Mouse (Mus musculus): ENCODE results near the gene Pygb.

Pygb gene

DNA sequence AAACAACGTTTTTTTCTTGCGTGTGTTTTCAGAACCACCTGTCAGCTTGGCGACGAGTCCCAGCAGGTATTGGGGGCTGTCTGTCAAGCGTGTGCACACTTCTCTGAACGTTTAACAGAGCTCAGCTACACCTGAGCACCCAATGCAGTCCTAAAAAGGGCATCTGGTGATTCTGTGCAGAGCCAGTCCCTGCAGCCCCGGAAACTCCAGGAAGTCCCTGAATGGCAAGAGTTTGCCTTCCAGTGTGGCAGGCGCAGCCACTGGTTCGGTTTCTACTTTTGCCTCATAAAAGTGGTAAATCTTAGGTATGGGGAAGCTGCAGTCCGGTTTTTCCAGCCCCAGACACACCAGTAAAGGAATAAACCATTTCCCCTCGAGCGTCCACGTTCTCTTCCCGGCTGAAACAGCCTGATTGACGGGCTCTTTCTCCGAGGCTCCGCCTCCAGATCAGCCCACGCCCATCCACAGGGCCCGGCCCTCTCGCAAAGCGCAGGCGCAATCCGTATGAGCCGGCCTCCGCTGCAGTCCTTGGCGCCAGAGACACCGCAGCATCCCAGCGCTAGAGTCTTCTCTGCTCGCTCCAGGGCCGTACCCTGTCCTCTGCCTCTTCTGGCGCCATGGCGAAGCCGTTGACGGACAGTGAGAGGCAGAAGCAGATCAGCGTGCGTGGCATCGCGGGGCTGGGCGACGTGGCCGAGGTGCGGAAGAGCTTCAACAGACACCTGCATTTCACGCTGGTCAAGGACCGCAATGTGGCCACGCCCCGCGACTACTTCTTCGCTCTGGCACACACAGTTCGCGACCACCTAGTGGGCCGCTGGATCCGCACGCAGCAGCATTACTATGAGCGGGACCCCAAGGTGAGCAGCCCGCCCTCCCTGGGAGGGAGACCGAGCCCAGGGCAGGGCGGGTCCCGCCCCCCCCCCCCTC lies at the start of gene Pygb:
Pygb (plus strand) TSS at position 485 of the 930 bp plus-strand sequence.
- in situ Hi-C loops (cut with MboI; ENCODE audit: low pct_unique_long_range_greater_than_20kb in 1 of 2, low sequenced_read_pairs in 2 of 2, unreplicated experiment in 1 of 2), result no loop called here

DNA sequence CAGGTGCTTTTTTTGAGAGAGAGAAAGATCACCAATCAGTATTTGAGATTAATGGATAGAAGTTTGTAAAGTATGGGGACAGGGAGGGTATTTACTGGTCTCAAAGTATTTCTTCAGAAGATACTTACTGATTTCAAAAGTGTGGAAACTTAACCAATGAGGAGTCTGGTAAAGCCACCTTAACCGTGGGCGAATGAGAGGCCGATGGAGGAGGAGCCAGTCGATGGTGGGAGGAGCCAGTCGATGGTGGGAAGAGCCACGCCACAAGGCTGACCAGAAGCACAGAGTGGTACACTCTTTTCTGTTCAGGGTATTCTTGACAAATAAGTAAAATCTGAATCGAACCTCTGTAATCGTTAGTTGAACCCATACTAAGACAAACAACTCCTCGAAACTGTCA lies 48.7 kb upstream of the Pygb start:
- in situ Hi-C loops (cut with MboI; ENCODE audit: low pct_unique_long_range_greater_than_20kb in 1 of 2, low sequenced_read_pairs in 2 of 2, unreplicated experiment in 1 of 2), result no loop called here

DNA sequence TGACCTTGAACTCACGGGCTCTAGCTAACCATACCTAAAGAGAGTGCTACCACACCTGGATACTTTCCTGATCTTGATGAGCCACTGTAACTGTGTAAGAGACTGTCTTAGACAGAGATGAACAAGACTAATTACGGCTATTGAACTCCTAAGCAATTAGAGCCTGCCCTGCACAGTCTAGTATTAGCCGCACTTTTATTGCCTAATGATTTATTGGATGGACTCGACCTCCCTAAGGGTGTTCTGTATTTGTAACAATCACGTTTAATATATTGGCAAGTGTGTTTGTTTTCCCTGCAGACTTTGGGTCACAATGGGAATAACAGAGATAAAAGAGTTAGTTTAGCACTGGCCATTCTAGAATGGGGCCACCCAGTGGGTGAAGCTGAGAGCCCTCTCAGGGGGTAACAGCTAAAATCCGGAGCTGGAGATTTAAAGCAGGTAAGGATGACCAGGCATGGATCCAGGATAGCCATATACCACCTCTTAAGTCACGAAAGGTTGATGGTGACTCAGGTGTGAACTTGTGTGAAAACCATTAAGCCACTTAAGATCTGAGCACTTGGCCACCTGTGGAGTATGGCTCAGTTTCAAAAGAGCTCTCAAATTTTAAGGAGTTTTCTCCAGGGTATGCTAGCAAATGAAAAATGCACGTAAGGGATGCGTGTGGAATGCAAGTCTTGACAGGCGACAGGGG lies 46.2 kb upstream of the Pygb start:
- in situ Hi-C loops (cut with MboI; ENCODE audit: low pct_unique_long_range_greater_than_20kb in 1 of 2, low sequenced_read_pairs in 2 of 2, unreplicated experiment in 1 of 2), result no loop called here

DNA sequence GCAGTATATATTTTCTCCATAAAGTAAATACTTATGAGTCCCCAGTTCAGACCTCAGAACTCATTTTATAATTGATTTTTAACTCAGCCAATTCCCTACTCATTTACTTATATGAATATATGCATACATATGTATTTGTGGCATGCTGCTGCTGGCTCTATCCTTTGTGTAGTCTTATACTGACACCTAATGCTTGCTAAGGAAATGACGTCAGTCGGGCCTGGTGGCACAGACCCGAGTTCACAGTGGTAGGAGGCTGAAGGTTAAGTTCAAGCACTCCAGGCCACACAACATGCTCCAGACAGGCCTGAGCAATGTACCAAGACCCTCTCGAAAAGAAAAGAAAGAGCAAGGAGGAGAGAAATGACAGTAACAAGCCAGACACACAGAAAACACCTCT lies 45.1 kb upstream of the Pygb start:
- in situ Hi-C loops (cut with MboI; ENCODE audit: low pct_unique_long_range_greater_than_20kb in 1 of 2, low sequenced_read_pairs in 2 of 2, unreplicated experiment in 1 of 2), result no loop called here

DNA sequence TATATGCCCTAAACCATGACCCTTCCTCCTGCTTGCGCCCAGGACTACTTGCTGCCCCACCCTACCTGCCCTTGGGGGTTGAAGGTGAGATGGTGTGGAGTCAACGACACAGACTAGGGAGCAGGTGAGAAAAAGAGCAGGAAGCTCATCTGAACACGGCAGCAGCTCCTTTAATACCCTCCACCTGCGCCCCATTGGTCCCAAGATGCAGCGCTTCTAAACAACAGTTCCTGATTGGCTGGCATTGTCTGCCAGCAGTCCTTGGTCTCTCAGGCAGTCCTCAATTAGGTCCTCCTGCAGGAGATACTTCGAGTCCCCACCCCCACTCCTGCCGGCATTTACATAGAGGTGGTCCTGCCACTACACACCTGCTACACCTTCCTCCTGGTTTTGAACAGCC lies 41.5 kb upstream of the Pygb start:
- in situ Hi-C loops (cut with MboI; ENCODE audit: low pct_unique_long_range_greater_than_20kb in 1 of 2, low sequenced_read_pairs in 2 of 2, unreplicated experiment in 1 of 2), result loop anchor here (5.0 kb wide), 2 partner anchors 68 to 138 kb away; partner anchors contain the start of gene Apmap (in 1 of the 2)

DNA sequence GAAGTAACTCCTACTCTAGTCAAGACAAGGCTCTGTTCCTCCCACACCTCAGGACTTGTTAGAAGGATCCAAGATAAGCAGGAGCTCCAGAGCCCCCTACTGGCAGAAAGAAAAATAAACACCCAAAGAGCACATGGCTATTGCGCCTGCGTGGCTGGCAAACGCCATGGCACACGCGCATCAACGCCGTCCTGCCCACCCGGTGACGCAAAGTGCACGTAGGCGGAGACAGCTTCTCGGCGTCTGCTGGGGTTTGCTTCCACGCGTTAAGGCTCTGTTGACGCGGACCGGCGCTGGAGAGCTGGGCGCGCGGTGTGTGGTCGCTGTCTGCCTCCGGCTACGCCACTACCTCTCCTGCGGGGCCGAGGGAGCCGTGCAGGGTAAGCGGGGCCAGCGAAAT lies 37.7 kb upstream of the Pygb start, which contains the start of gene Entpd6:
Entpd6 (plus strand) TSS at position 189 of the 400 bp plus-strand sequence.
- in situ Hi-C loops (cut with MboI; ENCODE audit: low pct_unique_long_range_greater_than_20kb in 1 of 2, low sequenced_read_pairs in 2 of 2, unreplicated experiment in 1 of 2), result loop anchor here (5.0 kb wide), 2 partner anchors 72 to 142 kb away; partner anchors contain the start of gene Apmap (in 1 of the 2)

DNA sequence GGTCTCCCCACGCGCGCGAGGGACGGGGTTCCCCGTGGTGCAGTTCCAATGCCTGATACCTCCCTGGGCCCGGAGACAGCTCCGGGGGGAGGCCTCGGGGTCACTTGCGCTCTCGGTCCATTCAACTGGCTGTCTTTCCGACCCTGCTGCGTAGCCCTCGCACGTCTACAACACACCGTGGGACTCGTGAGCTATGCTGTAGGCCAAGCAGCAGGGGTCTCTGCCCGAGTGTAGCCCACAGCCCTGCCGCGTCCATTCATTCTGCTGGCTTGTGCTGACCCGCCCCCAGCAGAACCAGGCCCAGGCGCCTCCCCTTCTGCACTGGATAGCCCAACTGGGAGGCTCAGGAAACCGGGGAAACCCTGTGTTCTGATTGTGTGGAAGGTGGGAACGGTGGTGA lies 37.3 kb upstream of the Pygb start:
- in situ Hi-C loops (cut with MboI; ENCODE audit: low pct_unique_long_range_greater_than_20kb in 1 of 2, low sequenced_read_pairs in 2 of 2, unreplicated experiment in 1 of 2), result loop anchor here (5.0 kb wide), 2 partner anchors 72 to 142 kb away; partner anchors contain the start of gene Apmap (in 1 of the 2)

DNA sequence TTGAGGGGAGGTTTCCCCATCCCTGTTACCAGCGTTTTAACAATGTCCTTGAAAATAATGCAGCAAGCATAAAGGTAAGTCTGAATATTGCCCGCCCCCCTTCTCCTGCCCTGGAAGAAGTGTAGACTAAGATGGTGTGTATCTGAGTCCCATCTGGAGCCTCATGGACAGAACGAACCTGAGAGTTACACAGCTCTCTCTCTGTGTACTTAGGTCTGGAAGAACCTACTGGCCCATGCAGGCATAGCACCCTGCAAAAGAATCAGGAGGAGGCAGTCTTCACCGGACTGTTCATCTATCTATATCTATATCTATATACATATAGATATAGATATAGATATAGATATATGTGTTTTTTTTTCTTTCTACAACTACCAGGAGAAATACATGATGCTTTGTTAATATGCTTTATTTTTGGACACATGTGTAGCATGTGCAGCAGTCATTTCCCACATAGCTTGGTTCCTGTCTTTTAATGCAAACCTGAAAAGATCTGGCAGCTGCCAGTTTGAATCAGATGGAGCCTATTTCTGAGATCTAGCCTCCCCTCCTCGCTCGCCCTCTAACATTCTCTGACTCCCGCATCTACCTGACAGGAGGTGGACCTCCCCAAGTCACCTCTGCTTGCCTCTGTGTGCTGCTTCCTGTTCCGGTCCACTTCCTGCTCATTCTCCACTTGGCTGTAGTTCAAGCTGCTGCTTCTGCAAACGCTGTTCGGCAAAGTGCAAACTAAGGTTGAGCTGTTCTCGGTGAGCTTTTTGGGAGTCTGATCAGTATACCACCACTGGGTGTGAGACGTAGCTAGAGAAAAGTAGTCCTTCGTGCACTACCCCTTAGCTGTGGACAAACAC lies 36.2 kb upstream of the Pygb start:
- in situ Hi-C loops (cut with MboI; ENCODE audit: low pct_unique_long_range_greater_than_20kb in 1 of 2, low sequenced_read_pairs in 2 of 2, unreplicated experiment in 1 of 2), result no loop called here

DNA sequence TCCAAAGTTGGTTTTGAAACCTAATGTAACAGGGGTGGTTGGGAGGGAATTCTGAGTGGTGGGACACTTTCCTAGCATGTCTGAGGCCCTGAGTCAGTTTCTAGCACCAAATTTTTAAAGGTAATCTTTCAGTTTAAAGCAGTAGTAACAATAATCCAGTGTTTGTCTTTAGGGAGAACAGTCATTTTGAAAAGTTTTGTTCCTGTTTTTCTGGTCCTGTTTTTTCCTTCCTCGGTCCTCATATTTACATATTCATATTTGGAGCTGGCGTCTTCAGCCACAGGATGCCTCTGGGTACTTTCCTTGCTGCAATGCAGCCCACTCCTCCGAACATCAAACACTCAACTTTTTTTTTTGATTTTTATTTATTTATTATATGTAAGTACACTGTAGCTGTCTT lies 31.5 kb upstream of the Pygb start:
- in situ Hi-C loops (cut with MboI; ENCODE audit: low pct_unique_long_range_greater_than_20kb in 1 of 2, low sequenced_read_pairs in 2 of 2, unreplicated experiment in 1 of 2), result no loop called here

DNA sequence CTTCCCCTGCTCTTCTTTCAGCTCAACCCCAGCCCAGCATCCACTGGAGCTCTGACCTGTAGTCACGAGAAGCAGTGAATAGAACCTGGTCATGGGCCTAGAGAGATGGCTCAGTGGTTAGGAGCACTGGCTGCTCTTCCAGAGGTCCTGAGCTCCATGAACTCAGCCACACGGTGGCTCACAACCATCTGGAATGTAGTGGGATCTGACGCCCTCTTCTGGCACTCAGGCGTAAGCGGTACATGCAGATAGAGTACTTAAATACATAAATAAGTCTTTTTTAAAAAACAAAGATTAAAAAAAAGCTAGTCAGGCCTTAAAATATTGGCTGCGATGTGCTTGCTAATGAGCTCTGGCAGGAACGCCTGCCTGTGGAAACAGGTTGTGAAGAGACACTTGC lies 25.1 kb upstream of the Pygb start:
- in situ Hi-C loops (cut with MboI; ENCODE audit: low pct_unique_long_range_greater_than_20kb in 1 of 2, low sequenced_read_pairs in 2 of 2, unreplicated experiment in 1 of 2), result no loop called here

DNA sequence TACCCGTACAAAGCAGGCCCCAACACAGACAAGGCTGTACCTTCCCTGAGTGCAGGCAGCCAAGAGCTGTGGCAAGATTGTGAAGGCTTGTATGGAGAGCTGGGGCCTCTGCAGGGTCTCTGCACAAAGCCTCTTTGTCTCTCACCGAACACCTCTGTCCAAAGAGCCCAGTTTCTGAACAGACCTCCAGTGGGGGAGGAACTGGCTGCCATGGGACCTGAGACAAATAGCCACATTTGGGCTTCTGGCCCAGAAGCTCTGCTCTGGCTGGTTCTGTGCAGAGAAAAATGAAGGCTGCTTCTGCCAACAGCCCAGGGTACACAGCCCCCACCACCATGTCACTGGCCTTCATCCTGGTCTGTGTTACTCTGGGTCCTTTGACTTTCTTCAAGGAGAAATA lies 20.9 kb upstream of the Pygb start:
- in situ Hi-C loops (cut with MboI; ENCODE audit: low pct_unique_long_range_greater_than_20kb in 1 of 2, low sequenced_read_pairs in 2 of 2, unreplicated experiment in 1 of 2), result no loop called here

DNA sequence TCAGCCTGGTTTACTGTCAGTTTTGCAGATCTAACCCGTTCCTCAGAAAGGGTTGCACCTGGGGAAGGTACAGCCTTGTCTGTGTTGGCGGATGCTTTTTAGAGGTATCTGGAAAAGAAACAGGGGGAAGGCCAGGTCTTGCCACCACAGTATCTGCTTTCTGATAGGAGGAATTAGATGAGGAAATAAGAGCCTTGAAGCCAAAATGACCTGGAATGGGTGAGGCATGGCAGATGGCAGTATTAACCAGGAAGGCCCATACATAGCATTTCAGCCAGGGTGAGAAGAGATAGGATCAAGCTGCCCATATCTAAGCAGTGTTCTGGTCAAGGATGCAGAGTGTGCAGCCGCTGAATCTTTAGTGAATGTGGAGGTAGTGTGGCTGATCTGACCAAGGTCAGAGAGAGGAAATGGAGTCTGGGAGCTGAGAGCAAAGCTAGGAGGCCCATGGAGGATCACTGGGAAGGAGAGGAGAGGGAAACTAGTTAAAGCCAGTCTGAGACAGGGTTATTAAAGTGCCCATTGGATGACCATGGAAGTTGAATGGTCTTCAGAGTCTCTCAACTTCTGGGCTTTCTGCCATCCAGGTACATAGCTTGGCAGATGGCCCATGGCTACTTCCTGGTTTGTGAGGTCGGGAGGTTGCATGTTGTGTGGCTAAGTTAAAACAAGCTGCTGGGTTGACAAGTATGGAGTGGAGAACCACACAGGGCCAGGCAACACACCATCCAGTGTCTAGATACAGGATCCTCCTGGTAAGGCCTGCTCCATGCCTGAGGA lies 20.3 kb upstream of the Pygb start:
- in situ Hi-C loops (cut with MboI; ENCODE audit: low pct_unique_long_range_greater_than_20kb in 1 of 2, low sequenced_read_pairs in 2 of 2, unreplicated experiment in 1 of 2), result no loop called here

DNA sequence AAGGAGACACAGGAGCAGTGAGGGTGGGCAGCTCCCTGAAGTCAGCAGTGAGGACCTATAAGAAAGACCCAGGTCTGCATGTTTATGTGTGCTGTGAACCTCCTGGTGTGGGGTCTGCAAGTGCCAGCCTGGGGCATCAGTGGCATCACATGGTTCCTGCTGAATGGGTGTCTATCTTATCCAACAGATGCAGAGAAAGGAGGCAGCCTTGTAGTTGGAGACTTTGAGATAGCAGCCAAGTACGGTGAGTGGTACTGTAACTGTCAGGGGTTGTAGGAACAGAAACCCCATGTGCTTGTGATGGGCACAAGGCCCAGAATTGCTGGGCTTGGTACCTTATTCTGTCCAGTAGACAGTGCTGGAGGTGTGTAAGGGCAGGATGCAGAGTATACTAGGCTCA lies 17.9 kb upstream of the Pygb start:
- in situ Hi-C loops (cut with MboI; ENCODE audit: low pct_unique_long_range_greater_than_20kb in 1 of 2, low sequenced_read_pairs in 2 of 2, unreplicated experiment in 1 of 2), result no loop called here

DNA sequence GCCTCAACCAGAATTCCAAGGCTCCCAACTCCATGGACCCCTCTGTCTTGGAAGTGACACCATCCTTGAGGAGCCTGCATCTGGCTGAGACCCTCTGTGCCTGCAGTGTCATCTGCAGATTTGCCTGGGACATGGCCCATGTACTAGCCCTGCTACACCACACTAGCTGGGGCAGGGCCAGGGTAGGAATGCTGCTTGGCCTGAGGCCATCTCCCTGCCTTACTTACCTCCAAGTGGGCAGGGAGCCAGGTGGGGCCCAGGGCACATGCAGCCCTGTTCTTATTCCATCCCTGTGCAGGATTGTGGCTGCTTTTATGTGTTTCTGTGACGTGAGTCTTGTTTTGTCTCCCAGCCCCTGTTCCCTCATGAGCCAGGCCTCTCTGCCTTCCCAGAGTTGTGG lies 15.8 kb upstream of the Pygb start:
- in situ Hi-C loops (cut with MboI; ENCODE audit: low pct_unique_long_range_greater_than_20kb in 1 of 2, low sequenced_read_pairs in 2 of 2, unreplicated experiment in 1 of 2), result no loop called here

DNA sequence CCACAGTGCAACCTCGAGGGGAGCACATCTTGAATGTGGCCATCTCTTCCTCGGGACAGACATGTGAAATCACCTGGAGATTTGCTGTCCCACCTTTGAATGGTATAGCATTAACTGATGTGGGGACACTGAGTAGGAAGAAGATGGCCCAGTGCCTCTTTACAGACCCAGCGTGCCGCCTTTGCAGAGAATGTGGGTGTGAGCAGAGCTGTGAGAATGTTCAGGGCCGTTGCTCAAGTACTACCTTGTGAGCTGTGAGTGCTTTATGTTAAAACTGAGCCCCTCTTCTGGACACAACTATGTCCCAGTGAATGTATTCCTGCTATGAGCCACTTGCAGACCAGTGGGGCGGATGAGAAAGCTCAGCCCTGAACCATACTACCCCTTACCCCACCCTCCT lies 15.4 kb upstream of the Pygb start:
- in situ Hi-C loops (cut with MboI; ENCODE audit: low pct_unique_long_range_greater_than_20kb in 1 of 2, low sequenced_read_pairs in 2 of 2, unreplicated experiment in 1 of 2), result no loop called here

DNA sequence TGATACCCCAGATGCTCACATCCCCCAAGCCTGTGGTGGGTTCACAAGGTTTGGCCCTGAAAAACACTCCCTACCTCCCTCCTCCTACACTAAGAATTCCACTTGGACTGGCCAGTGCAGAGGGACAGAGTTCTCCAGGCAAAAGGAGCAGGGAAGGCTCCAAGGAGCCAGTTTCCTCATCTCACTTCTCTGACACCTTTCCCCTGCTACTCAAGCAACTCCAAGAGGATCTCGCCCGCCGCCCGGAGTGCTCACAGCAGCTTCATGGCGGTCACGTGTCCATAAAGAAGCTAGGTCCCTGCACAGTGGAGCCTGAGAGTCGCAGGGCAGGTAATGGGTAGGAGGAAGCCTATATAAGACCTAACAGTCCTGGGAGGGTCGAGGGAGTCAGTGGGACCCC lies 14.5 kb upstream of the Pygb start:
- in situ Hi-C loops (cut with MboI; ENCODE audit: low pct_unique_long_range_greater_than_20kb in 1 of 2, low sequenced_read_pairs in 2 of 2, unreplicated experiment in 1 of 2), result no loop called here

DNA sequence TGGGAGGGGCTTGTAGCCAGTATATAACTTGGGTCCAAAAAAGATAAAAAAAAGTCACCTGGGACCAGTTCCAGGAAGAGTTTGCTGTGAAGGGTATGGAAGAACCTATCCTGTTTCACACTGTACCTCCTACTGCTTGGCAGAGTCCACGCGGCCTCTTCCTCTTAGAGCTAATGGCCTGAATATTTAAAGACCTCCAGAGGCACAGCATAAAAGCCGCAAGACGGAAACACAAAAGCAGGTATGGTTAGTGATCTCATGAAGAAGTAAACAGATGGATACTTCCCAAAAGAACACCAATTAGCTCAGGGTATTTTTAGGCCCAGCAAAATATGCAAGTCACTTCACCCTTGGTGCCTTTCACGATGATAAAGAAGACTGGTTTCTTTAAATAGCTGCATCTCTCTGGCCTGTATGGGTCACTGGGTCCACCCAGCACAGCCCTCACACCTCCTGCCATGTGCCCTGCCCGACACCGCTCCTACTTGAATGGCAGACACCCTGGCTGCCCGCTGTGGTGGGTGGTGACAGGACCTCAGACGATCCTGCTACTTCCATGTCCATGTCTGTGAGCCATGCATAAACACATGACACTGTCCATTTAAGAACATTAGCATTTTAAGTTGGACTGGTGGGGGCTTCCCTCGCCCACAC lies 13.9 kb upstream of the Pygb start:
- in situ Hi-C loops (cut with MboI; ENCODE audit: low pct_unique_long_range_greater_than_20kb in 1 of 2, low sequenced_read_pairs in 2 of 2, unreplicated experiment in 1 of 2), result no loop called here

DNA sequence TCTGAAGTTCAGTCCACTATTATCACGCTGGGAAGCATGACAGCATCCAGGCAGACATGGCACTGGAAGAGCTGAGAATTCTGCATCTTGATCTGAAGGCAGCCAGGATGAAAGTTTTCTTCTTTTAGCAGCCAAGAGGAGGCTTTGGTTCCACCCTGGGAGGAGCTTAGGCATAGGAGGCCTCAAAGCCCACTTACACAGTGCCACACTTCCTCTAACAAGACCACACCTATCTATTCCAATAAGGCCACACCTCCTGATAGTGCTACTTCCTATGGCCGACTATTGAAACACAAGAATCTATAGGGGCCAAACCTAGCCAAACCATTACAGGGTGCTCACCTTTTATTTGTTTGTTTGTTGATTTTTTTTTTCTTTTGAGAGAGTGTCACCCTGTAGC lies 3.7 kb upstream of the Pygb start:
- in situ Hi-C loops (cut with MboI; ENCODE audit: low pct_unique_long_range_greater_than_20kb in 1 of 2, low sequenced_read_pairs in 2 of 2, unreplicated experiment in 1 of 2), result no loop called here
